Mouse (Mus musculus) heart, postnatal 36 days (tissue): ENCODE results near the gene Bhmt. TPM values are rescaled to one million over a fixed set of nuclear protein-coding genes. Genes with fewer than 3 reads are reported as not detected.

Source experiments
- DNase-seq, 2 experiments: peaks; one replicate each; pipeline ENCODE4 v3.0.0; 2021 to 2022
- intact Hi-C: fragments of 180-260 bp; cut with DNase I; formaldehyde crosslinking; loops from one replicate; pipeline ENCODE4 v1.15.1; 2025
- total RNA-seq, 2 experiments: library from RNA; stranded (reverse); gene quantifications; 2 replicates each; pipeline ENCODE4 v1.2.3; 2021

The Bhmt gene
- total RNA-seq: not detected

DNA sequence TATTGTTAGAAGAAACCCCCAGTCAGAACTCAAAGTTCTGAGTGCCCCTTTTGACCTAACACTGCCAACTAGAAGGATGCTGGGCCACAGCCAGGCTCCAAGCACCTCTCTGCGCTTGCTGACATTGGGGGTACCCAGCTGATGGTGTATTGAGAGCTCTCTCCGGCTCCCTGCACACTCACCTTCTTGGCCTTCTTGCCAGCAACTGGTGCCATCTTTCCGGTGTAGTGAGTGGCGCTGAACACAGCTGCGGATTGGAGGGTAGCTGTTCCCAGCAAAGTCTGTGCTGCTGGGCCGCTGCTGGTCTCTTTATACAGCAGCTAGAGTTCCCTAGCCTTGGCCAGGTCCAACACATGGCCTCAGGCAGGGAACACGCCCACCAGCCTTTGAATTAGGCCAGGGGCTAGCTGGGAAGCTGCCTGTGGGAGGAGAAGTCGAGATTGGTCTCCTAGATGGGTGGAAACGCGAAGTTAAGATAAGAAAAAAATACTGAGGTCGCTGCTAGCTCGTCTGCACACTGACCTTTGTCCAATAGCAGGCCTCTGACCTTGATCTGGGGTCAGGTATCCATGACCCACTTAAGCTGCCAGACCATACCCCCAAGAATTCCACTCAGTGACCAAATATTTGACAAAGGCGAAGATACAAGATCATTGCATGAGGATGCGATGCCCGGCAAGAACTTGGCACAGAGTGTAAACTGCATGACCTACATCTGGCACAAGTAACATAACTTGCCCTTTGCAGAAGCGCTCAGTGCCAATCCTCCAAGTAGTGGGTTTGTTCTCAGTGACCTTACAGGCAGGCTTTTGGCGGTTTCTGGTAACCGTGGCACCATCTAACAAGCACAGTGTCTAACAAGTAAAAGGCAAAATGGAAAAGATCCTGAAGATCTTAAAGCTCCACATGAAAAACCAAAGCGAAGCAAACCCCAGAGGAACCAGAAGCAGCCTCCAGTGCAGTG lies at the start of gene Bhmt:
Gene Bhmt (minus strand): TSS at position 680 of the 964 bp plus-strand sequence.
- intact Hi-C loops: no loop called here
- no peak for DNase-seq

DNA sequence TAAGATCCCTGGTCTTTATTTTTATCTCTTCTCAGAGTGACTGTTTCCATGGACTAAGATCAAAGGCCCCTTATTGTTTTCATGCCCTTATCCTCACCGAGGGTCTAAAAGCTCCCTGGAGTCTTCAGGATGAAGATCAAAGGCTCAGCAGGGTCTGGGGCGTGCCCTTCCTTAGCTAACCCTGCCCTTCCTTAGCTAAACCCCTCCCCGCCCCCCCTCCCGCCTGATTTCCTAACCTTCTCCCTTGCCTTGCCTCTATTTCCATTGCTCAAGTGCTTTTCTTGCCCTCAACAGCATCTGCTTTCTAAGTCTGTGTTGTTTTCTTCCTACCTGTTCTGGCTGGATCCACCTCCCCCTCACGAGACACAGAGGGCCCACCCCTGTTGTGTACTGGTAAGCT lies 49.6 kb upstream of the Bhmt start:
- DNase-seq: no peak

DNA sequence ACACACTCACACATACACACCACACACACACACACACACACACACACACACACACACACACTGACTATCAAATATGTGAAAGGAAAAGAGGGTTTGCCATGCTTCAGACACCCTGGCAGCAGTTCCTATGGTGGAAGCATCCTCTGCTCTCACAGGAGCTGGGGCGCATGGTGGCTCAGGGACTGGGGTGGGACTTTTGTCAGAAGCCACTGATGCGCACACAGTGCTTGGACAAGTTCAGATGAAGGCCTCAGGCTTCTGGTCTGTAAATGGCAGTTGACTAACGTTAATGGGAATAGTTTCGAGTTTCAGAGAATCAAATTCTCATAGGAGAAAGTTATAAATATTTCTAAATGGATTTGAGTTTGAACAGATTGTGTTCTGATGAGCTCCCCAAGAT lies 47.5 kb upstream of the Bhmt start:
- no peak for DNase-seq
- intact Hi-C loops: no loop called here

More for the DNA sequence above, 49.6 kb upstream of the Bhmt start:
- intact Hi-C loops: no loop called here

DNA sequence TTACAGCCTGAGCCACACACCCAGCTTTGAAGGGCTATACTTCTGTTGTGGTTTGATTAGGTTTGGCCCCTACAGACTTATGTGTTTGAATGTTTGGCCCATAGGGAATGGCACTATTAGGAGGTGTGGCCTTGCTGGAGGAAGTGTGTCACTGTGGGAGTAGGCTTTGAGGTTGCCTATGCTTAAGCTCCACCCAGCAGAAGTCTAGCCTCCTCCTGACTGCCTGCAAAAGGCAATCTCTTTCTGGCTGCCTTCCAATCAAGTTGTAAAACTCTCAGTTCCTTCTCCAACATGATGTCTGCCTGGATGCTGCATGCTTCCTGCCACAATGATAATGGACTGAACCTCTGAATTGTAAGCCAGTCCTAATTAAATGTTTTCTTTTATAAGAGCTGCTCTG lies 45.6 kb upstream of the Bhmt start:
- no peak for DNase-seq
- intact Hi-C loops: no loop called here

DNA sequence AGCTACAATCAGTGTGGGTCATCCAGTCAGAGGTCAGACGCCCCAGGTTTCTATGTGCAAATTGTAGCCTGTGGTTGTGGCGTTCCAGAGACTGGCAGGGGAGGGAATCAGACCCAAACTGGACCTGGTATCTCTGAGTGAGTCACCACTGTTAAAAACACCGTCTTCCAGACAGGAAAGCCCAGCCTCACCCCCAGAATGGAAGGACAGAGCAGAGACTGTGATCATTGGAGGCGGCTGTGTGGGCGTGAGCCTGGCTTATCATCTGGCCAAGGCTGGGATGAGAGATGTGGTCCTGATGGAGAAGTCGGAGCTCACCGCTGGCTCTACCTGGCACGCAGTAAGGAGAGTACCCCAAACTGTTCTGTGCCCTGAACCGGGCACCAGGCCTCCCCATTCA lies 39.1 kb upstream of the Bhmt start:
- intact Hi-C loops: no loop called here
- DNase-seq: no peak

DNA sequence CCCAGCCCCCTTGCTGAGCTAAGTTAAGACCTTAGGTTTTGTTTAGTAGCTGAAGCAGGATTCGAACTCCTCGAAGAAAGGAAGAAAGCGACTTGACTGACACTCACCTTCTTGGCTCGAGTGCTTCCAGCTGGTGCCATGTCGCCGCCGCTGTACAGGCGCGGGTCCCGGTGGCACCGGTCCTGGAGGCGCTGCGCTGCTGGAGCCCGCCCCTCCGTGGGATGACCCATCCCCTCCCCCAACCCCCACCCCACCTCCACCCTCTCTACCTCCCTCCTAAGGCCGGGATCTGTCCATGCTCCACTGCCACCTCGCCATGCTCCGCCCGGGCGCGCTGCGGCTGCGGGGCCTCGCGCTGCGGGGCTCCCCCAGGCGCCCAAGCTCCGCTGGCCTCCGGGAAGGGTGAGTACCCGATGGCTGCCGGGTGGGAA lies 36.4 kb upstream of the Bhmt start, which contains the start of the genes Bhmt2 and Dmgdh:
Gene Bhmt2 (minus strand): TSS at position 172 of the 431 bp plus-strand sequence.
Gene Dmgdh (plus strand): TSS at position 303 of the 431 bp plus-strand sequence.
- no peak for DNase-seq
- intact Hi-C loops: no loop called here

DNA sequence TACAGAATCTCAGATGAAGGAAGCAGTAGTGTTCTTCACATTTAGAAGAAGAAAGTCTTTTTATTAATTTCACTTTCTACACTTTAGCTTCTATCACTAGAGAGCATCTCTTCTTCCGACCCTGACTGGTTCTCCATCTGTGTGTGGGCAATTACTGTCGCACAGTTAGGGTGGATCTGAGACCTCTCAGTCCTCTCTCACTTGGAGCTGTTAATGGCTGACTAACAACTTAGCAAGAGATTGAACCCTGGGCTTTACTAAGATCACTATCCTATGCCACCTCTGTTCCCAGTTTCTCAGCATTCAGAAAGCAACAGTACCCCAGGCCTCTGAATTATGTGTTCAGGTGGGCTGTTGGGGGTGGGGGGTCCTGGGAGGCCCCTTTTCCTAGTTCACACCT lies 35.5 kb upstream of the Bhmt start:
- DNase-seq: no peak
- intact Hi-C loops: no loop called here

DNA sequence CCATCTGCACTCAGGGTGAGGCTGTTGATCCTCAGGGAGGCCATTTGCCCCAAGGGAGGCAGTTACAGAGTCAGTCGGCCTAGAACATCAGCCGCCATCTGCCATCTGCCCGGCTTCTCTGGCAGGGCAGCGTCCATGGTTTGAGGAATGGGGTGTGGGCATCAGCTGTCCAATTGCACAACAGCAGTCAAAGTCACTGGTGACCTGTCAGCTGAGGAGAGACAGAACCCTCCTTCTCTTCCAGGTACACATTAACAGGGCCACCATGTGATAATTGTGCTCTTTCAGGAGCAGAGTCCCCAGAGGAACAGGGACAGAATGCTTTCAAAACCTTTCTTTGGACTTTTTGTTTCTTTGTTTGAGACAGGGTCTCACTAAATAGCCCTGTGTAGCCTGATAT lies 34.6 kb upstream of the Bhmt start:
- intact Hi-C loops: no loop called here
- no peak for DNase-seq

DNA sequence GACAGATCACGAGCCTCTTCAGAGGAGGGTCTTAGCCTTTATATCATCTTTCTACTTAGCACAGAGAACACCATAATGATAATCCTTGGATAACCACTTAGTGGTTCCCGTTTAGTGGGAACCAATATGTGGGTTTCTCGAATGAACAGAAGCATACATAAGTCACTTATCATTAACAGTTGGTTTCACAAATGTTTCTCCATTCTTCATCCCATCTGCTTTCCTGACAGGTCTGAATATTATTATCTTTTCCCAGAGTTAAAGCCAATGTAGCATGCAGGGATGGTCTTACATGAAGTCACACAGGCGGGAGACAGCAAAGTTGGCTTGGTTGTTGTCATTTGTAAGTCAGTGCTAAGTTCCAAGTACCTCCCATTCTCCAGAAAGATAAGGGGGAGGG lies 29.8 kb upstream of the Bhmt start:
- DNase-seq: no peak
- intact Hi-C loops: no loop called here

DNA sequence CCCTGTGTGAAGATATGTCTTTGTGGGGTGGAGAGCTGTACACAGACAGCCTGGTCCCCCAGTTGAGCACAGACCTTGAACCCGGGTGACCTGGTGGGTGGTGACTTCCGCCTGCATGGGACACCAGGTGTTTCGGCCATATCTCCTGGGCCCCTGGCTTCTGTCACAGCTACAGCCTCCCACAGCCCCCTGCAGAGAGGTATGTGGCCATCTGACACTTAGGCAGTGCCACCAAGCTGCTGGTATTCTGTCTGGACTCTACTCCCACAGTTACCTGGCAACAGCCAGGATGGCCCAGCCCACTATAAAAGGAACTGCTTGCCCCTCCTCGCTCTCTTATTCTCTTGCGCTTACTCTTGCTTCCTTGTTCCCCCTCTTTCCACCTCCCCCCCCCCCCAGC lies 20.2 kb upstream of the Bhmt start:
- intact Hi-C loops: no loop called here
- DNase-seq: no peak

DNA sequence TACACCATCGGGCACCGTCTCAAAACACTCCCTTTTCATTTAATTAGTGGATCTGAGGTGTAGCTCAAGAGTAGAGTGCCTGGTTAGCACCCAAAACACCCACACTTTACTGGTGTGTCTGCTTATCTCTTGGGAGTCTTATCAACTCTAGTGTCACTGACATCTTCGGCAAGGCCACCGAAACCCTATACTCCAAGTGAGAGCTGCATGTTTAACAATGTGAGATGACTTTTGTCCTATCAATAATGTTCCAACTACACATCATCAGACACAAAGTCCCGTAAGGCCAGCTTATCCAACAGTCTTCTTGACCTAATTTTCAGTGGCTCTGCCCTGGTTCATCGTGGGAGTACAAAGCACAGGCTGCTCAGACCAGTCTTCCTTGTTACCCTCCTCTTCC lies 15.6 kb upstream of the Bhmt start:
- intact Hi-C loops: no loop called here
- DNase-seq: no peak

DNA sequence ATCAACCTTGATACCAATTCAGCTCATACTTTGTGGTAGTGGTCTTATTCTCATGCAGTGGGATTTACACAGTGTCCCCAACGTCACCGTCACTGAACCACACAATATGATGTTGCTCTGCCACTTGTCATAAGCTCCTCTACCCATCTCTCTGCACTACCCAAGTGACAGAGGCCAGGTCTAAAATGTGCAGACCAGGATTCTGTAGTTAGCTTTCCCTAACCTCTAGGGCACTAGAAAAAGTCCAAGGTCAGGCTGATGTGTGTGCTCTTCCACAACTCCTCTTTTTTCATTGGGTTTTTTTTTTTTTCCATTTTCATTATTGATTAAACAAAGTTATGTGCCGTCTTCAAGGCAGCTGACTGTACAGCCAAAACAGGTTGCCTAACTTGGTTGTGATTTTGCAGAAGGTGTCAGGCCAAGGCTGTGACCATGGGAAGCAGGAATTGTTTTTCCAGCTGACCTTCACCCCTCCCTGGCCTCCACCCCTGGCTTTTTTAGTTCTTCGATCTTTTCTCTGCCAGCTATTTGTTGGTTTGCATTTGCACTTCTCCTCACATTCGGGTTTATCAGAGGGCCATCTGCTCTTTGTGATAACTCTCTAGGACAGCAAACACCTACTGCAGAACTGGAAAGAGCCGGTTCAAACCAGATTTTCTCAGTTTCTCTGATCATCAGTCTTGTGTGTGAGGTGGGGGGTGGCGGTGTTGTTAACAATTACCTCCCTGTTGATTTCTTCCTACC lies 10.8 kb upstream of the Bhmt start:
- intact Hi-C loops: no loop called here
- no peak for DNase-seq

DNA sequence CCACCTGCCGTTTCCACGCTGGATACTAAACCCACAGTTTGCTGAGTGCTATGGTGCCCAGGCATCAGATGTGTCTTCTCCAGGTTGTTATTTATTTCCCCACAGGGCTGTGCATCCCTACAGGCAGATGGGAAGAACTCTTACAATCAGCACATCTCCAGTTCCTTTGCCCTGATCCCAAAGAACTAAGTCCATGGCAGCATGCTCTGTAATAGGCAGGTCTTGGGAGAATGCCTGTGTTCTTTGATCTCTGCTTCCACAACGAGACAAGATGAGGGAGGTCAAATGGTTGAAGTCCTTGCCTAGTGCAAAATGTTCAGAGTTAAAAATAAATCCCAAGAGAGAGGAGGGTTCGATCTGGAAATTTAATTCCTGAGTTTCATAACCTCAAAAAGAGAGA lies 1.9 kb upstream of the Bhmt start:
- DNase-seq: no peak
- intact Hi-C loops: no loop called here

DNA sequence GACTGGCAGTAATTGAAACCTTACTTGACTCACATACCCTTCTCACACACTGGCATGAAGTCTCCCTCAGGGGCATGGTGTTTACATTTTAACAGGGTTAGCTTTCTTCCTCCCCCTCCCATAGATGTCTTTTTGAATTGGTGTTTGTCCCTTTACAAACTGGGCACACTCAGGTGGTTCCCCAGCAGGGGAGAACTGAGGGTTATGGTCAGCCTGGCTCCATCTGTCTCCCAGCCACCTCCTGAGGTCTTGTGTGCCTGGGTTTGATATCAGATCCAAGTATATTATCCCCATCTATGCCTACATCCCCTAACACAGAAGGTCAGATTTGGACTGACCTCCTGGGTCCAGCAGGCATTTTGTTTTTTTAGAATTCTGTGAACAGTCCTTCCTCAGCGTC lies 1.2 kb downstream of the Bhmt start:
- intact Hi-C loops: no loop called here
- no peak for DNase-seq

DNA sequence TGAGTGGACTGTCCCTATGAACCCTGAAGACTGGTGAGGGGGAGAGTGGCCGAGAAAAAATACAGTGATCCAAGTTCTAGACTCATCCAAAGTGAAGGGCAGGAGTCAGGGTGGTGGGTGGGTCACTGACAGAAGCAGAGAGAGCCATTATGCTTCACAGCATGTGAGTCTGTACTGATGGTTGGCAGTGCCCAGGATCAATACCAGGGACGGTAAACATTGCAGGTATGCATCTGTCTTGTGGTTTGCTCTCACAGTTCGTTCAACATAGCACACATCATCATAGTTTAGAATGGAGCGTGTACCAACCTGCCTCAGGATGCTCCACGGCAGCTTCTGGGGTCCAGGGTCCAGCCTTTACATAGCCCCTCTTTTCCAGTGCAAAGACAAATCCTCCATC lies 4.8 kb downstream of the Bhmt start:
- DNase-seq: no peak
- intact Hi-C loops: no loop called here

DNA sequence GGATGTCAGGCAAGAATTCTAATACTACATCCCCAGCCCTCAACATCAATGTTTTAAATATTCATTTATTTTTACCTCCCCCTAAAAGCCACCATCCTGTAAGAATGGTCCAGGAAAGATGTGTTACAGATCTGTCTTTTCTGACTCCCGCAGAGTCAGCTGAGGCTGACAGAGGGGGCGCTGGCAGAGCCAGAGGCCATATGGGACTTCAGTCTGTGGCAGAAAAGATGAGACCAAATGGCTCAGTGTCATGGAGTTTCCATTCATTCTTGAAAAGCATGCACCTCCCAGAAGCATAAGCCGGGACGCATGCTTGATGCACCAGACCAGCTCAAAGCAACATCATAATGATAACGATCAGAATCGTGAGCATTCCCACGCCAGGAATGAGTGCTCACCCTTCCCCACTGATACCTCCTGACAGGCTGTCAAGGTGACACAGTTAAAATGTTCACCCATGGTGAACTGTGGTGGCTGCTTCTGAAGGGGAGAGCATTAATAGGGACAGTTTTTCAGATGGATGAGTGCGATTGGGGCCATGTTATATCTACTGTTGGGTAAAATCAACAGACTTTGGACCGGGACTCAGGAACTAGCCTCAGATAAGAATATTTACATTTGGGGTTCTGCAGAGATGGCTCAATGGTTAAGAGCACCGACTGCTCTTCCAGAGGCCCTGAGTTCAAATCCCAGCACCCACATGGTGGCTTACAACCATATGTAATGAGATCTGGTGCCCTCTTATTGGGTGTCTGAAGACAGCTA lies 6.6 kb downstream of the Bhmt start:
- intact Hi-C loops: no loop called here
- no peak for DNase-seq

DNA sequence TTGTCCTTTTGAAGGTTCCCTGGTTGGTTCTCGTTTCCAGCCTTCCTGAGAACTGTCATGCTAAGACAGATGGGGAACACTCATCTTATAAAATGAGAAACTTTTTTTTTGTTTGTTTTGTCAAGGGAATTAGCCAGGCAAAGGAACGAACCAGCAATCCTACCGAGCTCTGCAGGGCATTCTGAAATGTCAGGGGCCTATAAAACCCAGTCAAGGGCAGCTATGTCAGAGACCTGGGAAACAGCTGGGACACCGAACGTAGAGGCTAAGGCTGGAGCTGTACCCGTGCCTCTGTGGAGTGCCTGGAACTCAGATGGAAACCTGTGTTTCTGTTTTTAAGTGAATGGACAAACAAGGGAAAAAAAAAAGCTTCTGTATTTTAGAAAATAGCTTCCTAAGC lies 8.9 kb downstream of the Bhmt start:
- DNase-seq: no peak
- intact Hi-C loops: no loop called here

DNA sequence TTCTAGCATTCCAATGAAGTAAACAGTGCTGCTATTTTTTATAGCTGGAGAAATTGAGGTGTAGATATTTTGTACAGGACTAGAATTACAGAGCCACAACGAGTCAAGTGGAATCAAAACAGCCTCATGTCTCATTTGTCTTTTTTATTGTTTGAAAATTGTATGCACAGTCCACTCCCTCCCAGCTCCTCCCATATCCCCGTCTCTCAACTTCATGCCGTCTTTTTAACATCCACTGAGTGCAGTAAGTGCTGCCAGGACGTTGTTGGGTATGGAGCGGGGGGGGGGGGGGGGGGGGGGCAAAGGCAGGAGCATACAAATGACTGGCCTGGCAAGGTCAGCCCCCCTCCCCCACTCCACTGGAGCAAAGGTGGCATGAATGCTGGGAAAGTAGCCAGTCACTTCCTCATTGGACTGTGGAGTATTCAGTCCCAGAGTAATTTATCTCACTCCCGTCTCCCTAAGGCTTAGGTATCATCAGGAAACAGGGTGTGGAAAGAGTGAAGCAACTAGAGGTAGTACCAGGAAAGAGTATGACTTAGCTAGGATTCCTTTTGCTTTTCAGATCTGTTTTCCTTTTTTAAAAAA lies 23.3 kb downstream of the Bhmt start:
- peak; percentile 23 to 35 for DNase-seq
- intact Hi-C loops: loop anchor here (5.0 to 10.0 kb wide), 7 partner anchors 103 to 860 kb away; partner anchors contain the start of gene Jmy

DNA sequence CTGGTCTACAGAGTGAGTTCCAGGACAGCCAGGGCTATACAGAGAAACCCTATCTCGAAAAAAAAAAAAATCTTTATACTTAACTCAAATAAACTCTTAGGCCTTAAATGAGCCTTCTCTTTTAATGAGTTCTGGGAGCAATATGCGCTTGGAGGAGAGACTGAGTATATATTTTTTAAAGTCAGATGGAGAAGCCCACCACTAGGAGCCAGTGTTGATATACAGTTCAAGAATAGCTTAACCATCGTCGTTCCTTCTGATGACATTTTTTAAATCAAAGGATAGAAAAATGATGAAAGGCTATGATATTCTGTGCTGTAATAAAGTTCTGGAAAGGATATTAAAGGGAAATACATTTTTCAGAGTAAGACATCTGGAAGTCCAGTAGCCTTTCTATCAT lies 24.0 kb downstream of the Bhmt start:
- intact Hi-C loops: loop anchor here (2.0 to 10.0 kb wide), 8 partner anchors 104 to 859 kb away; partner anchors contain the start of gene Jmy
- DNase-seq: no peak
